Mouse (Mus musculus) myocyte (in vitro differentiated cells): ENCODE data around the gene Celsr3.

ENCODE experiments used
- POLR2A ChIP-seq: IDR thresholded peaks from one replicate; pipeline ENCODE4 v1.6.1; 2011; ENCODE audit warnings: low read depth, mild to moderate bottlenecking, control low read depth, moderate library complexity; ENCODE audit not compliant: insufficient read length
- POLR2AphosphoS2 ChIP-seq: IDR thresholded peaks from one replicate; pipeline ENCODE4 v1.6.1; 2011; ENCODE audit warnings: low read depth, control low read depth; ENCODE audit not compliant: insufficient read length
- TCF12 ChIP-seq: IDR thresholded peaks from one replicate; pipeline ENCODE4 v1.6.1; 2011; ENCODE audit warnings: mild to moderate bottlenecking, control low read depth; ENCODE audit not compliant: poor library complexity, insufficient read depth, severe bottlenecking

DNA sequence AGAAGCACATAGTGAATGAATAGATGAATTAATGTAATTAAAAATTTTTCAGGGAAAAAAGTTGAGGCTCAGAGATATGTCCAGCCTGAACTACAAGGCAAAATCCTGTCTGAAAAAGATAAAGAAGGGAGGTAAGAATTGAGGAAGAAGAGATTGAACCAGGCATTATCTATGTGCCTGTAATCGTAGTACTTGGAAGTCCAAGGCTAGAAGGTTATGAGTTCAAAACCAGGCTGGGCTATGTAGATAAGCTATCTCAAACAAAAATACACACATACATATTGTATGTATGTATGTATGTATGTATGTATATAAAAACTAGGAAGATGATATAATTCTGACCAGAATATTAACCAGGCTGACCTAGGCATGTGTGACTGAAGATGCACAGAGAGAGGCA lies 33.8 kb upstream of the Celsr3 start:
- TF ChIP-seq TCF12 (no peak), POLR2A (no peak), POLR2AphosphoS2 (no peak)
